Mouse (Mus musculus): ENCODE results near the gene Mtrex. TPM values are rescaled to one million over a fixed set of nuclear protein-coding genes. Genes with fewer than 3 reads are reported as not detected.

Mtrex gene
- polyA plus RNA-seq, 1 experiment from 2014 or later, result 83.4 TPM

DNA sequence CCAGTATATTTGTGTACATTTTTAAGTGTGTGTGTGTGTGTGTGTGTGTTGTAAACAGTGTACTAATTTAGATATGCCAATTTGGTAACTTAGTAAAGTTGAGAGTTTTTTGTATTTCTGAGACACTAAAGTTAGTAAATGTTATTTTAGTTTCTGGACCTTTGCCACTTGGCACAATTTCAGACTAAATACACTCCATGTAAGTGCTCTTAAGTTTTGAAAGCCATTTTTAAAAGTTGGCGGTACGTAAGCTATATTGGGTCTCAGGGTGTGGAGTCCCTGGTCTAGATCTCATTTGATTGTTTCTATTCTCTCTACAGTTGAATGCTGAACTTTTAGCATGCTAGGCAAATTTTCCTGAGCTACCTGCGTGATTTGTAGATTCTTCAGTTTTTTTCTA lies 109.1 kb downstream of the Mtrex start:
- Histone ChIP-seq H3K4me3 (no peak overlapping the region), H3K4me1 (no peaks in the 10 kb centered on the region)
- ATAC-seq (ENCODE audit: low FRiP score), result no peak

More for the DNA sequence above, 109.1 kb downstream of the Mtrex start:
- no peaks in the 10 kb centered on the region for H3K9me3 ChIP-seq (replicated peaks)
- no peaks in the 10 kb centered on the region for H3K36me3 ChIP-seq
- H3K4me2 ChIP-seq (replicated peaks), result no peak overlapping the region
- H3K27ac ChIP-seq, result no peak overlapping the region
- WGBS, result 89% methylated on average over 3 of the region's 3 CpGs
- no peak overlapping the region for H3K9ac ChIP-seq
- H3K27me3 ChIP-seq, result no peaks in the 10 kb centered on the region

Other genes starting within 250 kb of the Mtrex start
- 31.5 and 37.6 TPM in 2 replicates for gene Plpp1, start 126.6 kb downstream of the Mtrex start, polyA plus RNA-seq (2016; fragmentation: Nextera tagmentation; extraction: Ambion mirVana)
- gene Dhx29, start 56 bp upstream of the Mtrex start, polyA plus RNA-seq (2016; fragmentation: Nextera tagmentation; extraction: Ambion mirVana), result 37.1 and 38.1 TPM in 2 replicates
- 2.8 and 3.7 TPM in 2 replicates for gene Ccno, start 60.4 kb upstream of the Mtrex start, polyA plus RNA-seq (2016; fragmentation: Nextera tagmentation; extraction: Ambion mirVana)
- 1.6 and 1.7 TPM in 2 replicates for gene Mcidas, start 66.4 kb upstream of the Mtrex start, polyA plus RNA-seq (2016; fragmentation: Nextera tagmentation; extraction: Ambion mirVana)
- gene Cdc20b, start 107.7 kb upstream of the Mtrex start, polyA plus RNA-seq (2016; fragmentation: Nextera tagmentation; extraction: Ambion mirVana), result 0.68 and 2.1 TPM in 2 replicates
- 110 and 116 TPM in 2 replicates for gene Gpx8, start 119.0 kb upstream of the Mtrex start, polyA plus RNA-seq (2016; fragmentation: Nextera tagmentation; extraction: Ambion mirVana)
- not detected in 2 replicates for gene Gzma, start 173.6 kb upstream of the Mtrex start, polyA plus RNA-seq (2016; fragmentation: Nextera tagmentation; extraction: Ambion mirVana)

All from hindbrain, embryonic 12.5 days (tissue).